Mouse (Mus musculus) hindbrain, embryonic 11.5 days (tissue): ENCODE measurements around the gene Bend4. TPM values are rescaled to one million over a fixed set of nuclear protein-coding genes. Genes with fewer than 3 reads are reported as not detected.

Experiments used
- ATAC-seq: fragments of 200-750 bp; cut with Nextera tagmentation; 2 replicates; pipeline ENCODE4 v1.8.0; 2017; ENCODE audit warnings: mild to moderate bottlenecking, moderate TSS enrichment, moderate library complexity; ENCODE audit not compliant: low FRiP score
- DNase-seq: peaks from one replicate; pipeline ENCODE4 v3.0.0-alpha.2; 2015; ENCODE audit warnings: low spot score
- H3K27ac ChIP-seq: fragments of 300-500 bp; sonication (generic); 2 replicates; pipeline ENCODE4 v1.5.1; 2014; ENCODE audit warnings: mild to moderate bottlenecking, low read depth, low read length
- H3K27me3 ChIP-seq: fragments of 300-500 bp; sonication (generic); 2 replicates; pipeline ENCODE4 v1.6.1; 2014; ENCODE audit warnings: mild to moderate bottlenecking, low read length, moderate library complexity, mixed read lengths; ENCODE audit not compliant: control insufficient read depth, insufficient read depth
- H3K36me3 ChIP-seq: fragments of 300-500 bp; sonication (generic); 2 replicates; pipeline ENCODE4 v1.6.1; 2014; ENCODE audit warnings: mild to moderate bottlenecking, low read length, moderate library complexity, mixed read lengths; ENCODE audit not compliant: control insufficient read depth, insufficient read depth
- H3K4me1 ChIP-seq: fragments of 300-500 bp; sonication (generic); replicated peaks from 2 replicates; pipeline ENCODE4 v1.6.1; 2014; ENCODE audit warnings: low read length, mixed read lengths; ENCODE audit not compliant: control insufficient read depth, insufficient read depth
- H3K4me2 ChIP-seq: fragments of 300-500 bp; sonication (generic); replicated peaks from 2 replicates; pipeline ENCODE4 v1.6.1; 2014; ENCODE audit warnings: mild to moderate bottlenecking, low read depth, low read length
- H3K4me3 ChIP-seq: fragments of 300-500 bp; sonication (generic); 2 replicates; pipeline ENCODE4 v1.5.1; 2014; ENCODE audit warnings: low read depth, low read length
- H3K9ac ChIP-seq: fragments of 300-500 bp; sonication (generic); 2 replicates; pipeline ENCODE4 v1.6.1; 2014; ENCODE audit warnings: low read depth, low read length
- H3K9me3 ChIP-seq: fragments of 300-500 bp; sonication (generic); 2 replicates; pipeline ENCODE4 v1.6.1; 2016; ENCODE audit warnings: low read length; ENCODE audit not compliant: control insufficient read depth
- WGBS: fragments of 180-500 bp; shearing (Covaris S2); extraction: QIAGEN DNeasy Blood & Tissue Kit; methylation state at CpG from one replicate; pipeline ENCODE4 v1.1.7; 2014; 5-methylcytosine and 5-hydroxymethylcytosine counted together
- polyA plus RNA-seq: library from polyadenylated mRNA; unstranded; fragments of >200 nt; fragmentation: Nextera tagmentation; extraction: Ambion mirVana; gene quantifications from 2 replicates; pipeline ENCODE4 v1.2.1, GENCODE M21; 2014

Bend4 gene
- polyA plus RNA-seq, 1 experiment from 2014 or later, result 13.5 TPM

DNA sequence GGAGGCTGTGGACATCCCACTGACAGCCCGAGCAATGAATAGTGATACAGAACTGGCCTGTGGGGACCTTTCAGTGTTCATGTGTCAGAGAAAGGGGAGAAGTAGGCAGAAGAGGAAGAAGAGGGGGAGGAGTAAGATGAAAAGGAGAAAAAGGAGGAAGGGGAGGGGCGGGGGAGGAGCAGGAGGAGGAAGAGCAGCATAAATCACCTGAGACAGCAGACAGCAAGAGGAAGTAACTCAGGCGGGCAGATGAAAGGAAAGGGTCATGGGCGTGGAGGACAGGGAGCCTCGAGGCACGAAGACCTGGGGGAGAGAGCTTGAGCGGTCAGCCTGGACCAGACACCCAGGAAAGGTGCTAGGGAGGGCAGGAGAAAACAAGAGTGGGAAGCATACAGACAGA lies 23.7 kb downstream of the Bend4 start:
- H3K4me3 ChIP-seq, result no peak overlapping the region
- no peaks in the 10 kb centered on the region for H3K9me3 ChIP-seq
- WGBS, result 75% methylated on average over 7 of the region's 7 CpGs
- no peaks in the 10 kb centered on the region for H3K27me3 ChIP-seq
- no peak overlapping the region for H3K4me2 ChIP-seq
- no peak overlapping the region for H3K9ac ChIP-seq
- H3K27ac ChIP-seq, result no peak overlapping the region
- DNase-seq (no peak), ATAC-seq (no peak)
- no peaks in the 10 kb centered on the region for H3K36me3 ChIP-seq
- H3K4me1 ChIP-seq, result 0 out of 2 replicates have a peak, but pooled peaks cover 2% of the 10 kb centered on the region

DNA sequence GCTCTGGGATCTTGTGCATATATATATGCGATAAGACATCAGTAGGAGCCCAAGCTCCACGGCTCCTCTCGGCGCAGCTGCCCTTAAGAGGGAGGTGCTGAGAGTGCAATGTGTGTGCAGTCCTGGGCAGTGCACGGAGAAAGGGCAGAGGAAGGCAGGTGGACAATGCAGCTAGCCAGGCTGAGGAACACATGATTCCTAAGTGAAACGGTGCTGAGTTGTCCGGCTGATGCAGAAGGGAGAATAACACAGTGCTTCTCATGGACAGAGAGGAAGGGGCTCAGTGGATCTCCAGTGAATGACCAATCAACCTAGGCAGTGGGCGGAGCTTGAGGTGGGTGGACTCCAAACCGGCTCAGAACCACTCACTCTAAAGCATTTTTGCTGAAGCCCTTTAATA lies 26.5 kb downstream of the Bend4 start:
- DNase-seq (no peak), ATAC-seq (no peak)
- H3K36me3 ChIP-seq, result no peaks in the 10 kb centered on the region
- H3K9ac ChIP-seq, result no peak overlapping the region
- H3K9me3 ChIP-seq, result no peaks in the 10 kb centered on the region
- H3K4me1 ChIP-seq, result 0 out of 2 replicates have a peak, but pooled peaks cover 2% of the 10 kb centered on the region
- no peak overlapping the region for H3K27ac ChIP-seq
- no peak overlapping the region for H3K4me2 ChIP-seq
- no peak overlapping the region for H3K4me3 ChIP-seq
- WGBS, result 76% methylated on average over 9 of the region's 9 CpGs
- no peaks in the 10 kb centered on the region for H3K27me3 ChIP-seq

DNA sequence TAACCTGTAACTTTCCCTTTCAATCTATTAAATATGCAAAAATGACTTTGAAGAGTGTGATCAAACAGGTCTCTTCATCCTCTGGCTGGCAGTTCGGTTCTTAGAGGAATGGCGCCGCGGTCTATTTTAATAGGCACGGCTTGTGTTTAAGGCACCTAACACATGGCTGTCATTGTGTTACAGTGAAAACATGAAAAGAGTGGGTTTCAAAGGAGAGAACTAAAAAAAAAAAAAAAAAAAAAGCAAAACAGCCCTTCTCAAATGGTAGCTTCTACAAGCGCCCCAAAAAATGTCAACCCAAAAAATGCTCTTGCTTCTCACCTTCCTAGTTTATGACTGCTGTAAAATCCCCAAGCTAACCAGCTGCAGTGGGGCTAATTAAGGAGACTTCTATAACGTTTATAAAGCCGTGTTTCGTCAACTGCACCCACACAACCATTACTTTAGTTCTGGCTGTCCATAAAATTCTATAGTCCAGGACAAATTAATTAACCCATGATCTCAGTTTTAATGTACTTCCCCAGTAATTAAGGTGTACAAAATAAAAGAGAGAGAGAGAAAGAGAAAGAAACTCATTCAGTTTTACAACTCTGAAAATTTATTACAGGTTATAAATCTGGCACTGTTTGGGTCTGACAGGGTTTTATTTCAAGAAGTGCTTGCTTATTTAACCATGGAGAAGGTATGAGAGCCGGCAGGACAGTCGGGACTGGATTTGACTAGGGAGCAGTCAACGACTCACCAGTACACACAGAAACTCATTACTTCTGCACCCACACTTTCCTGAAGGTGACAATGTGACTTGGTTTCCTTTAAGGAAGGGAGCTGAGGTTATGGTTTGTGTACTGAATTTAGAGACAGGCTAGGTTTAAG lies 27.3 kb downstream of the Bend4 start:
- no peaks in the 10 kb centered on the region for H3K36me3 ChIP-seq
- 89% methylated on average over 12 of the region's 12 CpGs for WGBS
- no peak overlapping the region for H3K9ac ChIP-seq
- DNase-seq (no peak), ATAC-seq (no peak)
- H3K27me3 ChIP-seq, result no peaks in the 10 kb centered on the region
- H3K27ac ChIP-seq, result no peak overlapping the region
- H3K4me3 ChIP-seq, result no peak overlapping the region
- H3K4me1 ChIP-seq, result 0 out of 2 replicates have a peak, but pooled peaks cover 2% of the 10 kb centered on the region
- no peaks in the 10 kb centered on the region for H3K9me3 ChIP-seq
- no peak overlapping the region for H3K4me2 ChIP-seq

DNA sequence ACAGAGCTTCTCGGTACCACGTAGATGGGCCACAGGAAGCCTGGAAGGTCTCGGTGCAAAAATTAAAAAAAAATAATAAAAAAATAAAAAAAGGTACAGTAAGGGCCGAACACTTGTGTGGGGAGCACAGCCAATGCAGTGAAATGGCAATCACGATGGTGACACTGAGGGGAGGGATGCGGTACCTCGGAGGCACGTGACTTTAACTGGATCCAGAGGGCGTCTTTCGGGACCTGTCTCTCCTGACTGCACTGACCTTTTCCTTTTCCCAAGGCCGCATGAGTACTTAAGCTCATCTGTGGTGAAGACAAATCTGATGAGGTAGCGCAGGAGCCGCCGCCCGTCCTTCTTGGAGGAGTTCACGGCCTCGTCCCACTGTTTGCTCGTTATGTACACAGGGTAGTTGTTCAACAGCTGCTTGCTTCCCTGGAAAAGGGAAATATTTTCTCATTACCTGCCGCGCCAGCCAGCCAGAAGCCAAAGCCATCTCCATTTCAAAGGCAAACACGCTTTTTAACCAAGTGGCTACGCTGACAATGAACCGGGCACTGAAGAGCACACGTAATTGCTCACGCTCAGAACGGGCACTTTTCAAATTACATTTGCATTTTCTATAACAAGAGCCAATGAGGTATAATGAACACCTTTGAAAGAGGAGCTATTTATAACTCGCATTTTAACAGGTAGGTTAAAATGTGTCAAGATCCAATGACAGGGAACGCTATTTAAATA lies 28.1 kb downstream of the Bend4 start:
- no peak overlapping the region for H3K27ac ChIP-seq
- WGBS, result 92% methylated on average over 28 of the region's 28 CpGs
- no peak overlapping the region for H3K4me2 ChIP-seq
- H3K27me3 ChIP-seq, result no peaks in the 10 kb centered on the region
- no peak overlapping the region for H3K4me3 ChIP-seq
- H3K9ac ChIP-seq, result no peak overlapping the region
- ATAC-seq, result no peak
- H3K4me1 ChIP-seq, result 0 out of 2 replicates have a peak, but pooled peaks cover 2% of the 10 kb centered on the region
- no peak for DNase-seq
- no peaks in the 10 kb centered on the region for H3K36me3 ChIP-seq
- H3K9me3 ChIP-seq, result no peaks in the 10 kb centered on the region

DNA sequence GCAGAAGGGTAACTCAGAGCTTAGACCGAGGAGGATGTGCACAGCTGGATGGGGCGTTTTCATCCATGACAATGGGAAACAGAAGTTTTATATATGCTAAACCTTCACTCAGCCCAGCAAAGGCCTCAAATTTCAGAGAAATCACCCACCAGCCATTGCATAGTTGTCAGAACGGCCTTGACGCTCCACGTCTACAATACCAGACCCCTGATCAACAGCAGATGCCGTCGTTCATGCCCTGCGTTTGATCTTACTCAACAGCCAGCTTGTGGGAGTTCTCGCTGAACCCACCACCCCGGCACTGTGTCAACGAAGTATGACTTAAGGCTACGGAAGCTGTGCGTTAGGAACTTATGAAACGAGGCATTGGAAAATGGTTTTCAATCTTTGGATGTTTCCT lies 30.9 kb downstream of the Bend4 start:
- DNase-seq (no peak), ATAC-seq (no peak)
- H3K4me3 ChIP-seq, result no peak overlapping the region
- H3K27me3 ChIP-seq, result no peaks in the 10 kb centered on the region
- WGBS, result 82% methylated on average over 14 of the region's 14 CpGs
- no peak overlapping the region for H3K9ac ChIP-seq
- no peaks in the 10 kb centered on the region for H3K9me3 ChIP-seq
- H3K4me2 ChIP-seq, result no peak overlapping the region
- H3K4me1 ChIP-seq, result 0 out of 2 replicates have a peak, but pooled peaks cover 2% of the 10 kb centered on the region
- no peaks in the 10 kb centered on the region for H3K36me3 ChIP-seq
- no peak overlapping the region for H3K27ac ChIP-seq

DNA sequence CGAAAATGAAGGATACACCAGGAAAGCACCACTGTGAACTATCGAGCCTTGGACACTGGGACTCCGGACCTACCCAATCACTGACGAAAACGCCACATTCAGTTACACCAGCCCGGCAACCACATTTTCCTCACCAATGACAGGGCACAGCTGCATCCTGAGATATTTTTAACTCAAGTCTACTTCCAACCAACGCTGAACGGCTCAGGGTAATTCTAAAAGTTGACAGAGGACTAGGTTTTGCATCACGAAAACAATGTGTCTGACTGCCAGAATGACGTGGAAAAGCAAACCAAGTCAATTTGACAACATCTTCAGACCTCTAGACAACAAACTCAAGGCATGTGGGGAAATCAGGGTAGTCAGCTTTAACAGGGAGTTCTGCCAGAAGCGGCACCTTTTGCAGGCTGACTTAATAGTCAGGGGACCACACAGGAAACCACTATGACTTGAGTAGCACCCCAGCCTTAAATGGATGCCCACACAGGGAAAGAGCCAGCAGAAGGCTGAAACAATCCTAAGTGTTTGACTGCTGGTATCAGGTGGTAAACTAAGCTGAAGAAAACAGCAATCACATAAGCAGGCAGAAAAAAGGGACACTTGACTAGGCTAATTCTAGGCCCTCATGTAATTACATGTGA lies 32.8 kb downstream of the Bend4 start:
- Histone ChIP-seq H3K27me3 (no peaks in the 10 kb centered on the region), H3K27ac (no peak overlapping the region), H3K4me3 (no peak overlapping the region), H3K9me3 (no peaks in the 10 kb centered on the region), H3K4me2 (no peak overlapping the region), H3K9ac (no peak overlapping the region), H3K4me1 (0 out of 2 replicates have a peak, but pooled peaks cover 2% of the 10 kb centered on the region), H3K36me3 (no peaks in the 10 kb centered on the region)
- 94% methylated on average over 11 of the region's 11 CpGs for WGBS
- no peak for DNase-seq
- no peak for ATAC-seq

DNA sequence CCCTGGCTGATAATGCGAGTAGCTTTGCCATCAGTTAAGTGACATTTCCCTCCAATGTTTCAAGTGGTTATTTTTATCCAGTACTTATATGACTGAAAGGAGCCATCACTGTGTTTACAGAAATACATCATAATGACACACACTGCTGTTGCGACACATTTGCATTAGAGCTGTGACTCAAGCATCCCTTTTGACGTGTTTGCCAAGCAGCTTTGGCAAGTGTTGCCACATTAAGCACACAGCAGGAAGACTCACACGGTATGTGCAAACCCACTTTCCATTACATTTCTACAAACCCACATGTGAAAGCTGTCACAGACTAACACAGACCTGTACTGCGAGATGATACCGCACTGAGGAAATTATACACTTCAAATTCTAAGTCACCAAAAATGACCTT lies 34.2 kb downstream of the Bend4 start:
- Histone ChIP-seq H3K27me3 (no peaks in the 10 kb centered on the region), H3K4me2 (no peak overlapping the region), H3K4me1 (no peaks in the 10 kb centered on the region), H3K4me3 (no peak overlapping the region), H3K9ac (no peak overlapping the region), H3K9me3 (no peaks in the 10 kb centered on the region), H3K27ac (no peak overlapping the region), H3K36me3 (no peaks in the 10 kb centered on the region)
- ATAC-seq, result no peak
- DNase-seq, result no peak
- 92% methylated on average over 6 of the region's 6 CpGs for WGBS

DNA sequence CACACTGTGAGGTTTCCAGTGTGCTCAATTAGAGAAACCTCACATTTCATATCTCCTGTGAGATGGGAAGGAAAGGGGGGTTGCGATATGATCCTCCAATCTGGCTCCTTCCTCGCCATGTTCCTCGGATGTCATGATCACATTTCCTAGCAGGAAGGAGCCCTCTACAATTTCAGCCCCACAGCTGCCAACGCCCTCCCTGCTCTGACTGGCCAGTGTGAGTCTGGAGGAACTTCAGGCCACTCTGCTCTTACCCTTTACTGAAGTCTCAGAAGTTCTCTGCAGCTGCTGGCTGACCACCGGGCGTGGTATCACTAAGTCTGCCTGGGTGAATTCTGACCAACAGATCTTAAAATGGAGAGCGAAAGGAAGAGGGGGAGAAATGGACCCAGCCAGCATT lies 45.6 kb downstream of the Bend4 start:
- Histone ChIP-seq H3K4me3 (no peak overlapping the region), H3K4me1 (no peaks in the 10 kb centered on the region), H3K27ac (no peak overlapping the region), H3K4me2 (no peak overlapping the region), H3K27me3 (no peaks in the 10 kb centered on the region), H3K9ac (no peak overlapping the region), H3K36me3 (no peaks in the 10 kb centered on the region), H3K9me3 (no peaks in the 10 kb centered on the region)
- no peak for DNase-seq
- ATAC-seq, result no peak
- 87% methylated on average over 7 of the region's 7 CpGs for WGBS
